Mouse (Mus musculus): ENCODE data around the gene Triap1. TPM values are rescaled to one million over a fixed set of nuclear protein-coding genes. Genes with fewer than 3 reads are reported as not detected.
"Not testable (repeated sequence)": the region's sequence is repeated elsewhere in the genome, so short reads cannot be mapped to it uniquely, and the experiment has no call there.

The Triap1 gene
- polyA plus RNA-seq, 1 experiment from 2014 or later, result 51.0 TPM

GRCm38 (mm10) chr5:115373441-115374203 is 32.6 kb downstream of the Triap1 start:
- Histone ChIP-seq H3K36me3 (no peaks in the 10 kb centered on the region), H3K9ac (peak overlapping the region; percentile 11; the same call in 1 of the 2 replicates), H3K4me3 (peak overlapping the region; percentile 31), H3K27ac (replicated peaks) (0 out of 2 replicates have a peak overlapping the region, but pooled peaks have one; percentile 35), H3K27me3 (no peaks in the 10 kb centered on the region), H3K4me2 (peak overlapping the region; percentile 69), H3K4me1 (replicated peaks) (peaks cover 5% of the 10 kb centered on the region), H3K9me3 (no peaks in the 10 kb centered on the region)
- ATAC-seq (ENCODE audit: low FRiP score, low read depth), result peak; percentile 54
- WGBS, result 6% methylated on average over 26 of the region's 26 CpGs

GRCm38 (mm10) chr5:115374204-115374820 is 33.3 kb downstream of the Triap1 start:
- Histone ChIP-seq H3K9ac (peak overlapping the region; percentile 11; the same call in 1 of the 2 replicates), H3K27ac (replicated peaks) (0 out of 2 replicates have a peak overlapping the region, but pooled peaks have one; percentile 35)
- ATAC-seq (ENCODE audit: low FRiP score, low read depth), result no peak

DNA sequence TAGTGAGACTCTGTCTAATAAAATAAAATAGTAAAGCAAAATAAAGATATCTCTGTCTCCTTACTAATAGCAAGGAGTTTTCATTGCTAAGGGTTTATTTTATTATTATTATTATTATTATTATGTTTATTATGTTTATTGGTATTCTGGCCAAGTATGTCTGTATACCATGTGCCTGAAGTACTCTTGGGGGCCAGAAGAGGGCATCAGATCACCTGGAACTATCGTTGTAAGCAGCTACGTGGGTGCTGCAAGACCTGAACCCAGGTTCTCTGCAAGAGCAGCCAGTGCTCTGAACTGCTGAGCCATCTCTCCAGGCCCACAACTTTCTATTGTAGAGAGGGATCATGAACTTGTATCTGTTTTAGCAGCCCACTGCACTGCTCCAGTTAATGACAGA is 34.4 kb downstream of the Triap1 start:
- no peak overlapping the region for H3K9ac ChIP-seq
- no peak for ATAC-seq (ENCODE audit: low FRiP score, low read depth)
- H3K4me3 ChIP-seq, result no peak overlapping the region
- H3K9me3 ChIP-seq, result no peaks in the 10 kb centered on the region
- 98% methylated on average over 2 of the region's 2 CpGs for WGBS
- H3K4me1 ChIP-seq (replicated peaks), result peaks cover 5% of the 10 kb centered on the region
- no peak overlapping the region for H3K27ac ChIP-seq (replicated peaks)
- no peaks in the 10 kb centered on the region for H3K27me3 ChIP-seq
- no peaks in the 10 kb centered on the region for H3K36me3 ChIP-seq
- H3K4me2 ChIP-seq, result no peak overlapping the region

More at GRCm38 (mm10) chr5:115374204-115374820, 33.3 kb downstream of the Triap1 start:
- Histone ChIP-seq H3K9me3 (no peaks in the 10 kb centered on the region), H3K4me2 (peak overlapping the region; percentile 69), H3K27me3 (no peaks in the 10 kb centered on the region), H3K4me1 (replicated peaks) (peaks cover 5% of the 10 kb centered on the region), H3K36me3 (no peaks in the 10 kb centered on the region), H3K4me3 (peak overlapping the region; percentile 31)
- 8% methylated on average over 11 of the region's 11 CpGs for WGBS

DNA sequence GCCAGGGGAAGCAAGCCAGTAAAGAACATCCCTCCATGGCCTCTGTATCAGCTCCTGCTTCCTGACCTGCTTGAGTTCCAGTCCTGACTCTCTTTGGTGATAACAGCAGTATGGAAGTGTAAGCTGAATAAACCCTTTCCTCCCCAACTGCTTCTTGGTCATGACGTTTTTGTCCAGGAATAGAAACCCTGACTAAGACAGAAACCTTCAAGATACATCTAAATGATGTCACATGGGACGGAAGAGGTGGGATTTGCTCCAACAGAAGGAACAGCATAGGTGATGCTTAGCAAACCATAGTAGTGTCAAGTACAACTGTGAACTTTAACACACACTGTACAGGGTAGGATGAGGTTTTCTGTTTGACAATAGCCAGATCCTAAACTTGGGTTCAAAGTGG is 37.9 kb downstream of the Triap1 start:
- not testable (repeated sequence) for ATAC-seq (ENCODE audit: low FRiP score, low read depth); H3K27me3 ChIP-seq; H3K27ac ChIP-seq (replicated peaks); H3K4me2 ChIP-seq; H3K4me1 ChIP-seq (replicated peaks); H3K9ac ChIP-seq; H3K4me3 ChIP-seq; H3K9me3 ChIP-seq; H3K36me3 ChIP-seq
- 86% methylated on average over 2 of the region's 2 CpGs for WGBS

GRCm38 (mm10) chr5:115391935-115392334 is 50.9 kb downstream of the Triap1 start:
- 37% methylated on average over 9 of the region's 9 CpGs for WGBS
- H3K4me1 ChIP-seq (replicated peaks), result no peaks in the 10 kb centered on the region
- no peak overlapping the region for H3K9ac ChIP-seq
- H3K4me2 ChIP-seq, result no peak overlapping the region
- H3K27me3 ChIP-seq, result no peaks in the 10 kb centered on the region
- H3K9me3 ChIP-seq, result no peaks in the 10 kb centered on the region
- H3K36me3 ChIP-seq, result no peaks in the 10 kb centered on the region
- ATAC-seq (ENCODE audit: low FRiP score, low read depth), result no peak
- no peak overlapping the region for H3K27ac ChIP-seq (replicated peaks)
- H3K4me3 ChIP-seq, result no peak overlapping the region

DNA sequence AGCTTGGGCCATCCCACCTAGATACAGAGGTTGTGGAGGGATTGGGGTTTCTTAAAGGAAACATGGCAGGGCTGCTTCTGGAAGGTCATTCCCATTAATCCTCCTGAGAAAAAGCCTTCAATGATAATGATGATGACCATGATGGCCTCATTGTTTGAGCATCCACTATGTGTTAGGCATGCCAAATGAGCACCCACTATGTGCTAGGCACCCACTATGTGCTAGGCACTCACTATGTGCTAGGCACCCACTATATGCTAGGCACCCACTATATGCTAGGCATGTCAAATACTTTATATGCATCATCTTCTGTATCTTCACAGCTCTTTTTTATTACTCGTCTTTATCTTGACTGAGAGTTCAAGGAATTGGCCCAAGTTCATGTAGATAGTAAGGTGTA is 51.9 kb downstream of the Triap1 start:
- Histone ChIP-seq H3K27me3 (no peaks in the 10 kb centered on the region), H3K4me3 (no peak overlapping the region), H3K4me1 (replicated peaks) (peaks cover 4% of the 10 kb centered on the region), H3K27ac (replicated peaks) (no peak overlapping the region), H3K36me3 (no peaks in the 10 kb centered on the region), H3K9ac (no peak overlapping the region), H3K9me3 (no peaks in the 10 kb centered on the region), H3K4me2 (no peak overlapping the region)
- WGBS, result 93% methylated on average over 1 of the region's 1 CpGs
- ATAC-seq (ENCODE audit: low FRiP score, low read depth), result no peak

Other genes starting within 250 kb of the Triap1 start
- 39.1 and 39.3 TPM in 2 replicates for gene Gm10401, start 242.9 kb upstream of the Triap1 start, polyA plus RNA-seq (2015; fragmentation: Nextera tagmentation; extraction: Ambion mirVana)
- gene Acads, start 221.9 kb upstream of the Triap1 start, polyA plus RNA-seq (2015; fragmentation: Nextera tagmentation; extraction: Ambion mirVana), result 21.6 and 23.1 TPM in 2 replicates
- 36.9 and 38.0 TPM in 2 replicates for gene Unc119b, start 206.2 kb upstream of the Triap1 start, polyA plus RNA-seq (2015; fragmentation: Nextera tagmentation; extraction: Ambion mirVana)
- 30.6 and 33.6 TPM in 2 replicates for gene Mlec, start 183.0 kb upstream of the Triap1 start, polyA plus RNA-seq (2015; fragmentation: Nextera tagmentation; extraction: Ambion mirVana)
- 11.2 and 14.2 TPM in 2 replicates for gene Cabp1, start 146.8 kb upstream of the Triap1 start, polyA plus RNA-seq (2015; fragmentation: Nextera tagmentation; extraction: Ambion mirVana)
- 102 TPM in 2 replicates for gene Pop5, start 105.4 kb upstream of the Triap1 start, polyA plus RNA-seq (2015; fragmentation: Nextera tagmentation; extraction: Ambion mirVana)
- gene Rnf10, start 68.3 kb upstream of the Triap1 start, polyA plus RNA-seq (2015; fragmentation: Nextera tagmentation; extraction: Ambion mirVana), result 187 and 218 TPM in 2 replicates
- gene Coq5, start 61.6 kb upstream of the Triap1 start, polyA plus RNA-seq (2015; fragmentation: Nextera tagmentation; extraction: Ambion mirVana), result 57.3 and 59.3 TPM in 2 replicates
- 1,255 and 1,318 TPM in 2 replicates for gene Dynll1, start 40.2 kb upstream of the Triap1 start, polyA plus RNA-seq (2015; fragmentation: Nextera tagmentation; extraction: Ambion mirVana)
- gene Srsf9, start 14.0 kb upstream of the Triap1 start, polyA plus RNA-seq (2015; fragmentation: Nextera tagmentation; extraction: Ambion mirVana), result 142 and 146 TPM in 2 replicates
- 32.3 and 45.2 TPM in 2 replicates for gene Gatc, start within 50 bp of the Triap1 start, polyA plus RNA-seq (2015; fragmentation: Nextera tagmentation; extraction: Ambion mirVana)
- 1,223 and 1,255 TPM in 2 replicates for gene Cox6a1, start 7.8 kb downstream of the Triap1 start, polyA plus RNA-seq (2015; fragmentation: Nextera tagmentation; extraction: Ambion mirVana)
- gene Msi1, start 88.4 kb downstream of the Triap1 start, polyA plus RNA-seq (2015; fragmentation: Nextera tagmentation; extraction: Ambion mirVana), result 59.9 and 60.3 TPM in 2 replicates
- gene Pla2g1b, start 125.0 kb downstream of the Triap1 start, polyA plus RNA-seq (2015; fragmentation: Nextera tagmentation; extraction: Ambion mirVana), result 0.54 TPM in 1 of 2 replicates, not detected in the other
- 27.3 and 32.2 TPM in 2 replicates for gene Sirt4, start 143.5 kb downstream of the Triap1 start, polyA plus RNA-seq (2015; fragmentation: Nextera tagmentation; extraction: Ambion mirVana)
- 22.0 and 24.3 TPM in 2 replicates for gene Pxn, start 165.5 kb downstream of the Triap1 start, polyA plus RNA-seq (2015; fragmentation: Nextera tagmentation; extraction: Ambion mirVana)
- 801 and 847 TPM in 2 replicates for gene Rplp0, start 218.2 kb downstream of the Triap1 start, polyA plus RNA-seq (2015; fragmentation: Nextera tagmentation; extraction: Ambion mirVana)
- 40.6 and 44.4 TPM in 2 replicates for gene Gcn1l1, start 224.0 kb downstream of the Triap1 start, polyA plus RNA-seq (2015; fragmentation: Nextera tagmentation; extraction: Ambion mirVana)